Mouse (Mus musculus) spleen, postnatal 14 days (tissue): ENCODE measurements around the gene Rps15.

Experiments used
- DNase-seq, 2 experiments: peaks; one replicate each; pipeline ENCODE4 v3.0.0; 2021 to 2022; ENCODE audit warnings: low spot score in 2 of 2

Gene Rps15

DNA sequence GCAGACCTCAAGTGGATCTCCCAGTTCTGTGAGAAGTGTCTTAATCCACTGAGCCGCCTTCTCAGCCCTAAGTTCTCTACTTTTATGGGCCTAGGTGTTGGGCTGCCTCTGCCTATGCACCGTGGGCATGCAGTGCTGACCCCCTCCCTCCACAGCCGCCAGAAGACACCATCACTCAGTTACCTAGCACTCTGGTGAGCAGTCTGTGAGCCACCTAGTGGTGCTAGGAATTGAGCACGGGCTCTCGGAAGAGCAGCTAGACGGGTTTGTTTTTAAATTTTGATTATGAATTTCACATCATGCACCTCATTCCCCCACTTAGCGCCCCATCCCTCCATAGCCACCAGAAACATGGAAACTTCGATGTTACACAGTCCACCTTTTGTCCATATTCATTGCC lies 3.6 kb upstream of the Rps15 start:
- no peak for DNase-seq

DNA sequence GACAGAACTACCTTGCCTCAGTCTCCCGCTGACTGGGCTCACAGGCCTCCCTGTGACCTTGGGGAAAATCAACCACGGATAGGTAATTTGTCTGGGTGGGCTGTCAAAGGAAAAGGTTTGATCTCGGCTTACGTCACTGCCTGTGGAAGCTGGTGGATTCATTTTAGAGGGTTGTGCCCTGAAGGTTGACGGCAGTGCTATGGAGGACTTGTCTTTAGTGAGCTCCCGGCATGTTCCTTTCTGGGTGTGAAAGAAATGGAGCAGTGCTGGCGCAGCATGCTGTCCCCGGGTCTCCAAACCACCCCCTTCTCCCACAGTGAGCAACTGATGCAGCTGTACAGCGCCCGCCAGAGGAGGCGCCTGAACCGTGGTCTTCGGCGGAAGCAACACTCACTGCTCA lies 1.1 kb downstream of the Rps15 start:
- DNase-seq: no peak

GRCm38 (mm10) chr10:80294311-80294710 lies 2.1 kb downstream of the Rps15 start:
- no peak for DNase-seq

DNA sequence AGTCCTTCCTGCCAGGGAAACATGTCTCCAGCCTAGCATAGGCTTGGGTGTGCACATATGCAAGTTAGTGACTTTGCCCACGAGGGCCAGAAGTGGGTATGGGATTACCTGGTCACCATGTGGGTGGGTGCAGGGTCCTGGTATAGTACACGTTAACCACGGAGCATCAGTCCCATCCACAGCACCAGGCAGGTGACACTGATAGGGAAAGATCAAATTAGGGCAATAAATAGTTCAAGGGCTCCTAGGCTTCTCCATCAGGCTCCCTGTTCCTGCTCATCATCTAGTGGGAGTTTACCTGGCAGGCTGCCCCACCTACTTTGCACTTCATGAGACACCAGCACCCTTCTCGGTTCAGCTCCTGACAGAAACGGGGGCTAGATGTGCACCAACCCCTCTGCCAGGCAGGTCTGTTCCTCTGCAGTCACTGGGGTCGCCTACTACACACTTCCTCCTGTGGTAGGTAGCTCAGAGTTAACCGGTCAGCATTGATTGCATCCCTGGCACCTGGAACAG lies 2.6 kb downstream of the Rps15 start:
- DNase-seq: no peak

GRCm38 (mm10) chr10:80295618-80296425 lies 3.6 kb downstream of the Rps15 start, which contains the start of gene Apc2:
Gene Apc2 (plus strand): TSS chr10:80295977.
- peak; percentile 49 to 65 for DNase-seq

DNA sequence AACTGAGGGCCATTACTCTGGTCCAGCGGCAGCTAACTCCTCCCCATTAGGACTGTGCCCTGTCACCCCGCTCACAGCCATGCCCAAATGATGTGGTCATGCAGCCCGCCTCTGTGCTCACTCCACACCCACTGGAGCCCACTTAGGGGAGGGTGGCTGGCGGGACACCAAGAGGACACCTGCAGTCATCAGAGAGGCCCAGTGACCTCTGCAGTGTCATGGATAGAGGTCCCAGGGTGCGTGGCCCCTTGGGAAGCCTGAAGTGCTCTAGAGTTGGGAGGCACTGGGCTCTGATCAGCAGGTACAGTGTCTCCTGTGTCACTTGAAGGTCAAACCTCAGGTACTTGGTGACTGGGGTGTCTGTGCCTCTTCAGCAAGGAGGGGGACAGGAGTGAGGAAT lies 4.6 kb downstream of the Rps15 start:
- no peak for DNase-seq

- no peak for DNase-seq
These were observed 5.4 kb downstream of the Rps15 start for GRCm38 (mm10) chr10:80297526-80298133.

DNA sequence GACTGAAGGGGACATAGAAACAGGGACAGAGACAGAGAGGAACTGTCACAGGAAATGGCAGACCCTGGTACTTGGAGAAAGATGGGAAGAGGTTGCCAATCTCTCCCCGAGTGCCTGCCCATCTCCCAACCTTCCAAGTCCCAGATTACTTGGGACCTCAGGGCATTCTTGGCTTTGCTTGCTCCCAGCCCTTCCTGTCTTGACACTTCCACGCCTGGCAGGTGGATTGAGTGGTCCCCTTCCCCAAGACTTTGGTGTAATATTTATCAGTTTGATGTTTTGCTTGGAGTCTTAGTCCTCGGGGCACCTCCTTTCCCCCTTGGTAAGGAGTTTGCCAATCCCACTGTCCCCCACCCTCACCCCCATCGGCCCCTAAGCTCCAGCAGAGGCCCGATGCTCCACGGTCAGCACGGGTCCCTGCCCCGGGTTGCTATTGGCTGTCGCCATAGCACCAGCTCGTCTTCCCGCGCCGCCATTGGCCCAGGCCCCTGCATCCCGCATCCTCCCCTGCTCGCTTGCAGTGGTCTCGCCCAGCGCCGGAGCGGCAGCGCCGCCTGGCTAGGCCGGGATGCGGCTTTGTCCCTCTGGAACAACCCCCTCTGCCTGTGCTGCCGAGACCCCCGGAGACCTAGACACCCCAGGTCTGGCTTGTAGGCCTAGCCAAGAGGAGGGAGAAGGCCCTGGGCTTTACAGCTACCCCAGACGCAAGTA lies 6.5 kb downstream of the Rps15 start:
- DNase-seq: no peak

- DNase-seq: no peak
These were observed 7.0 kb downstream of the Rps15 start for GRCm38 (mm10) chr10:80299301-80299700.

DNA sequence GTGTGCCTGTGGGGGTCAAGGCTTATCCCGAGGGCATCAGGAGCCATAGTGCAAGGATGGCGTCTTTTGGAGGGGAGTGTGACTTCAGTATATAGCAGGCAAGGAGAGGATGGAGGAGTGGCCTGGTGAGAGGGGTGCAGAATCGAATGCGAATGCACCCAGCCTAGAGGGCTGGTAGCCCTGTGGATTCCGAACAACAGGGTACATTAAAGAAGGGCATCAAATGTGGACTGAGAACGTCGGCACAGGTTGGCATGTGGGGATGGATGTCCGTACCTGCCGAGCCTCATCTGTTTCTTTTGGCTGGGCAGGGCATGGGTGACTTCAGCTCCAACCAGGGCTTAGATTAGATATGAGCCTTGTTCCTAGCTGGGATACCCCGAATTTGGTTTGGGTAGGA lies 7.6 kb downstream of the Rps15 start:
- no peak for DNase-seq

GRCm38 (mm10) chr10:80300672-80301181 lies 8.5 kb downstream of the Rps15 start:
- no peak for DNase-seq

- no peak for DNase-seq
These were observed 9.2 kb downstream of the Rps15 start for GRCm38 (mm10) chr10:80301256-80302081.

GRCm38 (mm10) chr10:80302082-80302355 lies 9.8 kb downstream of the Rps15 start:
- no peak for DNase-seq

GRCm38 (mm10) chr10:80302471-80302881 lies 10.2 kb downstream of the Rps15 start:
- no peak for DNase-seq

DNA sequence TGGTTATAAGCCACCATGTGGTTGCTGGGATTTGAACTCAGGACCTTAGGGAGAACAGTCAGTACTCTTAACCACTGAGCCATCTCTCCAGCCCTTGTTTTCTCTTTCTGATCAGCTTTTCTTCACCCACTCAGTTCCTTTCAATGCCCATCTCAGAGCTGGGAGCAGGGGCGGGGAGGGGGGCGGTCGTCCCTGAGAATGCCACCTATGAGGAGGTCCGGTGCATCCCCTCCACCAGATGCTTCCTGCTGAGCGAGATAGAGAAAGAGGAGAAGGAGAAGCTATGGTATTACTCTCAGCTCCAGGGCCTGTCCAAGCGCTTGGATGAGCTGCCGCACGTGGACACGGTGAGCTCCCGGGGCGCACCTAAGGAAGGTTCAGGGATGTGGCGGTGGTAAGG lies 12.2 kb downstream of the Rps15 start:
- no peak for DNase-seq

DNA sequence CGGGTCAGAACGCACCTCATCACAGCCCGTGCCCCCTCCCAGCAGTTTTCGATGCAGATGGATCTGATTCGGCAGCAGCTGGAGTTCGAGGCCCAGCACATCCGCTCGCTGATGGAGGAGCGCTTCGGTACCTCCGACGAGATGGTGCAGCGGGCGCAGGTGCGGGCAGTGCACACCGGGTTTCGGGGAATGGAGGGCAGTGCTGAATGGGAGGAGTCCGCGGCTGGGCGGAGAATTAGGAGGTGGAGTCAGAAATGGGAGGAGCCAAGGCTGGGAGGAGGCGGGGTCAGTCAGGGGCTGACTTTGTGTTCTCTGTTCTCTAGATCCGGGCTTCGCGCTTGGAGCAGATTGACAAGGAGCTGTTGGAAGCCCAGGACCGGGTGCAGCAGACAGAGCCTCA lies 12.6 kb downstream of the Rps15 start:
- DNase-seq: peak; percentile 48 to 52

- DNase-seq: no peak
These were observed 19.3 kb downstream of the Rps15 start for GRCm38 (mm10) chr10:80311560-80311959.

DNA sequence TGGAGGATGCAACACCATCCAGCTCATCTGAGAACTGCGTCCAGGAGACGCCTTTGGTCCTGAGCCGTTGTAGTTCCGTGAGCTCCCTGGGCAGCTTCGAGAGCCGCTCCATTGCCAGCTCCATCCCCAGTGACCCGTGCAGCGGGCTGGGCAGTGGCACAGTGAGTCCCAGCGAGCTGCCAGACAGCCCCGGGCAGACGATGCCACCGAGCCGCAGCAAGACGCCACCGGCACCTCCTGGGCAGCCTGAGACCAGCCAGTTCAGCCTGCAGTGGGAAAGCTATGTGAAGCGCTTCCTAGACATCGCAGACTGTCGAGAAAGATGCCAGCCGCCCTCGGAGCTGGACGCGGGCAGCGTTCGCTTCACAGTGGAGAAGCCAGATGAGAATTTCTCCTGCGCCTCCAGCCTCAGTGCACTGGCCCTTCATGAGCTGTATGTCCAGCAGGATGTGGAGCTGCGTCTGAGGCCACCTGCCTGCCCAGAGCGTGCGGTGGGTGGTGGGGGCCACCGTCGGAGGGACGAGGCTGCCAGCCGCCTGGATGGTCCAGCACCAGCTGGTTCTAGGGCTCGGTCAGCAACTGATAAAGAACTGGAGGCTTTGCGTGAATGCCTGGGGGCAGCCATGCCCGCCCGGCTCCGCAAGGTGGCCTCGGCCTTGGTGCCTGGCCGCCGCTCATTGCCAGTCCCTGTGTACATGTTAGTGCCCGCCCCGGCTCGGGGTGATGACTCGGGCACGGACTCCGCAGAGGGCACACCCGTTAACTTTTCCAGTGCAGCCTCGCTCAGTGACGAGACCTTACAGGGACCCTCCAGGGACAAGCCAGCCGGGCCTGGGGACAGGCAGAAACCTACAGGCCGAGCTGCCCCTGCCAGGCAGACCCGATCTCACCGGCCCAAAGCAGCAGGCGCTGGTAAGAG lies 20.6 kb downstream of the Rps15 start:
- DNase-seq: no peak

DNA sequence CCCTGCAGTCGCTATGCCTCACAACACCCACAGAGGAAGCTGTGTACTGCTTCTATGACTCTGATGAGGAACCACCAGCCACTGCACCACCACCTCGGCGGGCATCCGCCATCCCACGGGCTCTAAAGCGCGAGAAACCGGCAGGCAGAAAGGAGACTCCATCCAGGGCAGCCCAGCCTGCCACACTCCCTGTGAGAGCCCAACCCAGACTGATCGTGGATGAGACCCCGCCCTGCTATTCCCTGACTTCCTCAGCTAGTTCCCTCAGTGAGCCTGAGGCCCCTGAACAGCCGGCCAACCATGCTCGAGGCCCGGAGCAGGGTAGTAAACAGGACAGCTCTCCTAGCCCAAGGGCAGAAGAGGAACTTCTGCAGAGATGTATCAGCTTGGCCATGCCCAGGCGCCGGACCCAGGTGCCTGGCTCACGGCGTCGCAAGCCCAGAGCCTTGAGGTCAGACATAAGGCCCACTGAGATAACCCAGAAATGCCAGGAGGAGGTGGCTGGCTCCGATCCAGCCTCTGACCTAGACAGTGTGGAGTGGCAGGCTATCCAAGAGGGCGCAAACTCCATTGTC lies 21.5 kb downstream of the Rps15 start:
- peak in 1 of 2 experiments; percentile 48 for DNase-seq

DNA sequence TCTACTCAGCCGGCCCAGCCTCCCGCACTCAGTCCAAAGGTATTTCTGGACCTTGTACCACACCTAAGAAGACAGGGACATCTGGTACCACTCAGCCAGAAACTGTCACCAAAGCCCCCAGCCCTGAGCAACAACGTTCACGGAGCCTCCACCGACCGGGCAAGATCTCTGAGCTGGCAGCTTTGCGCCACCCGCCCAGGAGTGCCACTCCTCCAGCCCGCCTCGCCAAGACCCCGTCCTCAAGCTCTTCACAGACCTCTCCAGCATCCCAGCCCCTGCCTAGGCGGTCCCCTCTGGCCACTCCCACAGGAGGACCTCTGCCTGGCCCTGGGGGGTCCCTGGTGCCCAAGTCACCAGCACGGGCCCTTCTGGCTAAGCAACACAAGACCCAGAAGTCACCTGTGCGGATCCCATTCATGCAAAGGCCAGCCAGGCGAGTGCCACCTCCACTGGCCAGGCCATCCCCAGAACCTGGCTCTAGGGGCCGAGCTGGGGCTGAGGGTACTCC lies 22.3 kb downstream of the Rps15 start:
- no peak for DNase-seq
